Mouse (Mus musculus) MEL-GATA-1-ER (cell line): ENCODE data around the gene Cacna1d.

ENCODE experiments used
- DNase-seq: peaks from one replicate; pipeline ENCODE4 v3.0.0-alpha.2; 2012; ENCODE audit warnings: low read depth; ENCODE audit errors: extremely low read depth

The Cacna1d gene

GRCm38 (mm10) chr14:30331856-30332255, 159.4 kb downstream of the Cacna1d start:
- no peak for DNase-seq

- no peak for DNase-seq
These were observed 160.7 kb downstream of the Cacna1d start for GRCm38 (mm10) chr14:30330416-30331181.

- no peak for DNase-seq
These were observed 162.1 kb downstream of the Cacna1d start for GRCm38 (mm10) chr14:30329109-30329508.

- no peak for DNase-seq
These were observed 163.8 kb downstream of the Cacna1d start for GRCm38 (mm10) chr14:30327452-30327851.

- no peak for DNase-seq
These were observed 164.2 kb downstream of the Cacna1d start for GRCm38 (mm10) chr14:30327051-30327450.

GRCm38 (mm10) chr14:30326226-30326625, 165.0 kb downstream of the Cacna1d start:
- no peak for DNase-seq

- DNase-seq = no peak
These were observed 166.3 kb downstream of the Cacna1d start for GRCm38 (mm10) chr14:30324994-30325393.

- DNase-seq = no peak
These were observed 172.4 kb downstream of the Cacna1d start for GRCm38 (mm10) chr14:30318715-30319437.

- DNase-seq = no peak
These were observed 173.0 kb downstream of the Cacna1d start for GRCm38 (mm10) chr14:30318293-30318692.

- DNase-seq = no peak
These were observed 173.6 kb downstream of the Cacna1d start for GRCm38 (mm10) chr14:30317616-30318015.

- DNase-seq = no peak
These were observed 179.9 kb downstream of the Cacna1d start for GRCm38 (mm10) chr14:30311206-30311889.

- no peak for DNase-seq
These were observed 181.0 kb downstream of the Cacna1d start for GRCm38 (mm10) chr14:30310236-30310635.

GRCm38 (mm10) chr14:30306221-30306620, 185.0 kb downstream of the Cacna1d start:
- DNase-seq = no peak

- DNase-seq = no peak
These were observed 191.3 kb downstream of the Cacna1d start for GRCm38 (mm10) chr14:30299946-30300345.

GRCm38 (mm10) chr14:30297492-30297891, 193.8 kb downstream of the Cacna1d start:
- no peak for DNase-seq

GRCm38 (mm10) chr14:30292135-30292463, 199.2 kb downstream of the Cacna1d start:
- no peak for DNase-seq

- DNase-seq = no peak
These were observed 199.7 kb downstream of the Cacna1d start for GRCm38 (mm10) chr14:30291389-30292134.

- no peak for DNase-seq
These were observed 206.8 kb downstream of the Cacna1d start for GRCm38 (mm10) chr14:30284446-30284845.

GRCm38 (mm10) chr14:30284022-30284421, 207.2 kb downstream of the Cacna1d start:
- no peak for DNase-seq

- DNase-seq = no peak
These were observed 215.7 kb downstream of the Cacna1d start for GRCm38 (mm10) chr14:30275572-30275971.

- no peak for DNase-seq
These were observed 218.3 kb downstream of the Cacna1d start for GRCm38 (mm10) chr14:30272976-30273375.

- no peak for DNase-seq
These were observed 218.7 kb downstream of the Cacna1d start for GRCm38 (mm10) chr14:30272523-30272922.
